Mouse (Mus musculus) liver, embryonic 14 days (tissue): ENCODE results near the gene Acp7. TPM values are rescaled to one million over a fixed set of nuclear protein-coding genes. Genes with fewer than 3 reads are reported as not detected.

ENCODE experiments used
- polyA plus RNA-seq: library from polyadenylated mRNA; depleted of rRNA; stranded (reverse); fragments of >200 nt; gene quantifications from 2 replicates; pipeline ENCODE4 v1.2.3, GENCODE M21; 2012; rRNA removed

Gene Acp7
- not detected in 2 replicates for polyA plus RNA-seq

GRCm38 (mm10) chr7:28631073-28631472, at the start of gene Acp7:
Acp7 (minus strand) TSS chr7:28631332.

DNA sequence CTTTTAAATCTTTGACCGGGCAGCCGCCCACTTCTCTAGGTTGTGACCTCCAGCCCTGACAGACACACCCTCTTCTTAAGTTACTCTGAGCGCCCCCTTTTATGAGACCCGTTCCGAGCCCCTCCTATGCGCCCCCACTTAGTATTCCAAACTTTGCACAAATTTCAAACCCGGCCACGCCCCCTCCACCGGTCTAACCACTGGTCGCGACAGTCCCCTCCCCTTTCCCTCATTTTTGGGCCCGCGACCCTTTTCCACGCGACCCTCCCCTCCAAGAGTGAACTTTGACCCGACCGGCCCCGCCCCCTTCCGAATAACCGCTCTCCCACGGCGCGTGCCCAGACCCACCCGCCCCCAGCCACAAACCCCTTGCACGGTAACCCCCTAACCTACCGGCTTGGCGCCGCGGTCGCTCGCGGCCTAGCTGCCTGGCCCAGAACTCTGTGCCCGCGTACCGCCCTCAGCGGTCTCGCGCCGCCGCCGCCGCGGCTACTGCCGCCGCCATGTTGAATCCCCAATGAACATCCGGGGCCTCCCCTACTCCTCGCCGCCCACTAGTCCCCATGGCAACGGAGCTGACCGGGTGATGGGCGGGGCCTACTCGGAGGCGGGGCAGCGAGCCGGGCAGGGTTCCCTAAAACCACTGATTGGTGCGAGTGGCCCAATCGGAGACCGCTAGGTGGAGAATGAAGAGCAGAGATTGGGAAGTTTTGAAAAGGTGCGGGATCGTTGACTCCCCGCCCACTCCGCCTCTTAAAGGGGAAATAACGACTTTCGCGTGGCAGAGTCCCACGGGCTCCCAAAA, 33.3 kb downstream of the Acp7 start, which contains the start of the genes Samd4b and Pak4:
Samd4b (minus strand) TSS at position 503 of the 805 bp plus-strand sequence.
Pak4 (minus strand) TSS at position 544 of the 805 bp plus-strand sequence.

Other genes with a start within 250 kb of the Acp7 start
- 18.2 and 20.2 TPM in 2 replicates for gene Med29, start 238.6 kb downstream of the Acp7 start, polyA plus RNA-seq
- gene Paf1, start 238.4 kb downstream of the Acp7 start, polyA plus RNA-seq: 42.3 and 55.3 TPM in 2 replicates
- 23.6 and 26.2 TPM in 2 replicates for gene Gmfg, start 193.9 kb downstream of the Acp7 start, polyA plus RNA-seq
- 0.38 and 0.40 TPM in 2 replicates for gene Lrfn1, start 179.4 kb downstream of the Acp7 start, polyA plus RNA-seq
- gene Ifnl2, start 120.9 kb downstream of the Acp7 start, polyA plus RNA-seq: not detected in 2 replicates
- gene Ifnl3, start 108.5 kb downstream of the Acp7 start, polyA plus RNA-seq: not detected in 2 replicates
- 0.09 and 0.10 TPM in 2 replicates for gene Sycn, start 90.4 kb downstream of the Acp7 start, polyA plus RNA-seq
- not detected in 2 replicates for gene Nccrp1, start 84.1 kb downstream of the Acp7 start, polyA plus RNA-seq
- 9.2 and 12.0 TPM in 2 replicates for gene Samd4b, start 33.2 kb downstream of the Acp7 start, polyA plus RNA-seq
- 10.8 and 11.4 TPM in 2 replicates for gene Pak4, start 33.1 kb downstream of the Acp7 start, polyA plus RNA-seq
- 0.18 and 0.31 TPM in 2 replicates for gene Fbxo27, start 61.5 kb upstream of the Acp7 start, polyA plus RNA-seq
- gene Fbxo17, start 85.5 kb upstream of the Acp7 start, polyA plus RNA-seq: 0.73 and 0.92 TPM in 2 replicates
- 45.3 and 47.4 TPM in 2 replicates for gene Mrps12, start 110.5 kb upstream of the Acp7 start, polyA plus RNA-seq
- gene Sars2, start 110.7 kb upstream of the Acp7 start, polyA plus RNA-seq: 10.1 and 11.5 TPM in 2 replicates
- not detected in 2 replicates for gene Ccer2, start 124.8 kb upstream of the Acp7 start, polyA plus RNA-seq
- 15.5 and 18.1 TPM in 2 replicates for gene Sirt2, start 135.4 kb upstream of the Acp7 start, polyA plus RNA-seq
- gene Nfkbib, start 136.2 kb upstream of the Acp7 start, polyA plus RNA-seq: 15.0 and 16.6 TPM in 2 replicates
- 4.1 and 5.2 TPM in 2 replicates for gene Rinl, start 157.6 kb upstream of the Acp7 start, polyA plus RNA-seq
- 136 and 157 TPM in 2 replicates for gene Hnrnpl, start 177.2 kb upstream of the Acp7 start, polyA plus RNA-seq
- 52.2 and 62.2 TPM in 2 replicates for gene Ech1, start 193.9 kb upstream of the Acp7 start, polyA plus RNA-seq
- 2.5 and 2.7 TPM in 2 replicates for gene Lgals4, start 202.5 kb upstream of the Acp7 start, polyA plus RNA-seq
- 0.50 and 0.92 TPM in 2 replicates for gene Lgals7, start 232.5 kb upstream of the Acp7 start, polyA plus RNA-seq